Mouse (Mus musculus) spleen, postnatal 36 days (tissue): ENCODE results near the gene Rnf39.

ENCODE experiments used
- DNase-seq, 2 experiments: peaks; one replicate each; pipeline ENCODE4 v3.0.0; 2022; ENCODE audit warnings: low spot score in 2 of 2, mixed read lengths in 1 of 2

Rnf39 gene

GRCm38 (mm10) chr17:36942791-36943471 is at the start of gene Rnf39:
TSS of gene Rnf39 (plus strand) at chr17:36942918.
- no peak for DNase-seq

- no peak for DNase-seq
Measured at GRCm38 (mm10) chr17:36893387-36893786, 49.3 kb upstream of the Rnf39 start.

GRCm38 (mm10) chr17:36896583-36896982 is 46.1 kb upstream of the Rnf39 start:
- DNase-seq, result no peak

- DNase-seq, result no peak
Measured at GRCm38 (mm10) chr17:36897065-36897464, 45.7 kb upstream of the Rnf39 start.

GRCm38 (mm10) chr17:36897552-36898205 is 45.0 kb upstream of the Rnf39 start, which contains the start of gene Trim31:
TSS of gene Trim31 (plus strand) at chr17:36898118.
- DNase-seq, result no peak

GRCm38 (mm10) chr17:36899376-36899775 is 43.3 kb upstream of the Rnf39 start:
- no peak for DNase-seq

GRCm38 (mm10) chr17:36900001-36900400 is 42.7 kb upstream of the Rnf39 start:
- DNase-seq, result no peak

GRCm38 (mm10) chr17:36900691-36901090 is 42.0 kb upstream of the Rnf39 start:
- DNase-seq, result no peak

- DNase-seq, result no peak
Measured at GRCm38 (mm10) chr17:36903651-36904050, 39.1 kb upstream of the Rnf39 start.

- no peak for DNase-seq
Measured at GRCm38 (mm10) chr17:36908235-36908634, 34.5 kb upstream of the Rnf39 start.

- DNase-seq, result no peak
Measured at GRCm38 (mm10) chr17:36909802-36910201, 32.9 kb upstream of the Rnf39 start.

GRCm38 (mm10) chr17:36912031-36912430 is 30.7 kb upstream of the Rnf39 start:
- DNase-seq, result no peak

GRCm38 (mm10) chr17:36914108-36914507 is 28.6 kb upstream of the Rnf39 start:
- peak; percentile 51 to 59 for DNase-seq

- peak in 1 of 2 experiments; percentile 31 for DNase-seq
Measured at GRCm38 (mm10) chr17:36915076-36915475, 27.6 kb upstream of the Rnf39 start.

GRCm38 (mm10) chr17:36920239-36920638 is 22.5 kb upstream of the Rnf39 start:
- no peak for DNase-seq

- DNase-seq, result no peak
Measured at GRCm38 (mm10) chr17:36922715-36923114, 20.0 kb upstream of the Rnf39 start.

- DNase-seq, result no peak
Measured at GRCm38 (mm10) chr17:36923491-36923890, 19.2 kb upstream of the Rnf39 start.

- no peak for DNase-seq
Measured at GRCm38 (mm10) chr17:36927496-36928120, 15.1 kb upstream of the Rnf39 start.

GRCm38 (mm10) chr17:36929236-36929932 is 13.3 kb upstream of the Rnf39 start:
- no peak for DNase-seq

- no peak for DNase-seq
Measured at GRCm38 (mm10) chr17:36930233-36930632, 12.5 kb upstream of the Rnf39 start.

GRCm38 (mm10) chr17:36931130-36931529 is 11.6 kb upstream of the Rnf39 start:
- no peak for DNase-seq

- no peak for DNase-seq
Measured at GRCm38 (mm10) chr17:36931806-36932205, 10.9 kb upstream of the Rnf39 start.
